Mouse (Mus musculus) heart, postnatal 0 days (tissue): ENCODE data around the gene Ormdl3.

Experiments used
- CTCF ChIP-seq: IDR thresholded peaks from 2 replicates; pipeline ENCODE4 v1.5.1; 2016; ENCODE audit warnings: antibody characterized with exemption, control low read depth, low read depth
- EP300 ChIP-seq: IDR thresholded peaks from 2 replicates; pipeline ENCODE4 v1.6.1; 2016; ENCODE audit warnings: antibody characterized with exemption, low read depth

DNA sequence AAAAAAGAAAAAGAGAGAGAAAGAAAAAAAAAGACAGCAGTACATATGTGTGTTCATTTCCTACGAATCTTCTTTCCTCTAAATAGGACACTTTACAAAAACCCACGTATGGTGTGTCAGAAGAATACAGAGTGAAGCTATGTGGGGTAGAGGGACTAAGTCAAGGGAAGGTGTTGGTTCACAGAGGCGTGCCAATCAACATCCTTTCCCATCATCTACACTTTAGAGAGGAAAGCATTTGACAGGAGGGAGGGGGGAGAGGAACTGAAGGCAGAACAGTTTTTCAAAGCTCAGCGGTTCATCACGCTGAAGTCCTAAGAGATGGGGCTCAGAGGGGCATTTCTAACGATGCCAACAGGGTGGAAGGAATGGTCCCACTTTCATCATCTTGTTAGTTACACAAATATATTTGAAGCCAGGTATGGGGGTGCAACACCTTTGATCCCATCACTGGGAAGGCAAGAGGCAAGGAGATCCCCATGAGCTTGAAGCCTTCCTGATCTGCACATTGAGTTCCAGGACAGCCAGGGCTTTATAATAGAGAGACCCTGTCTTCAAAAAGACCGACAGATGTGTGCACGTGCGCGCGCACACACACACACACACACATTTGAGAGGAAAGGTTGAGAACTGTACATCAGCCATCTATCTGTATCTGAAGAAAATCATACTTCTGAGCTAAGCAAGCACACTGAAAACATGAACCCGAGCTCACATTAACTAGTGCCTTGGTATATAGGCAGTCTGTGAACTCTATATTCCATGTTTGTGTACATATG is 40.5 kb downstream of the Ormdl3 start:
- no peak for TF ChIP-seq CTCF
- TF ChIP-seq EP300: no peak
